Comparison of ENCODE assay signal across 8 mouse cellular contexts in genomic region chr13:17943306-17944077, GRCm38 (mm10). TPM values are rescaled to one million over a fixed set of nuclear protein-coding genes. Genes with fewer than 3 reads are reported as not detected.
DNase-seq lines count a peak whose midpoint lies in the region; ATAC-seq and TF ChIP-seq lines count a peak whose summit lies in the region.

No protein-coding gene starts in this region.

- intact Hi-C loops in heart, postnatal 36 days (cut with DNase I): loop anchor here (1.0 to 5.0 kb wide), 3 partner anchors 50 to 196 kb away; partner anchors contain the start of gene Yae1d1

- peak overlapping the region; percentile 91 for H3K4me3 ChIP-seq in E14TG2a.4 (replicated peaks; ENCODE audit: low read length)
- H3K4me3 ChIP-seq in embryonic facial prominence, embryonic 10.5 days: peak overlapping the region; percentile 95
- peak overlapping the region; percentile 93 for H3K4me3 ChIP-seq in heart, embryonic 16.5 days (ENCODE audit: low read length)
- H3K4me3 ChIP-seq in macrophage (ENCODE audit: inconsistent target): peak overlapping the region; percentile 72
- H3K4me3 ChIP-seq in stomach, embryonic 16.5 days (replicated peaks; ENCODE audit: low read length): peak overlapping the region; percentile 91

- peak; percentile 80 for ATAC-seq in heart, embryonic 16.5 days (replicated peaks; ENCODE audit: extremely low read depth, insufficient read depth, low FRiP score)
- peak; percentile 88 for ATAC-seq in stomach, embryonic 16.5 days (ENCODE audit: insufficient read depth, low FRiP score)

- no peaks in the 10 kb centered on the region; the same call in 1 of the 2 replicates for H3K27me3 ChIP-seq in E14TG2a.4 (ENCODE audit: insufficient read depth, low read length)
- H3K27me3 ChIP-seq in embryonic facial prominence, embryonic 10.5 days (replicated peaks; ENCODE audit: low read depth, poor library complexity, severe bottlenecking): 0 out of 2 replicates have a peak, but pooled peaks cover under 1% of the 10 kb centered on the region
- no peaks in the 10 kb centered on the region for H3K27me3 ChIP-seq in heart, embryonic 16.5 days (ENCODE audit: control insufficient read depth, insufficient read depth, low read length)
- no peaks in the 10 kb centered on the region for H3K27me3 ChIP-seq in stomach, embryonic 16.5 days (ENCODE audit: control insufficient read depth, insufficient read depth, low read length)

- WGBS in embryonic facial prominence, embryonic 10.5 days: under 1% methylated on average over 70 of the region's 70 CpGs
- under 1% methylated on average over 62 of the region's 70 CpGs for WGBS in heart, embryonic 16.5 days
- WGBS in large intestine, adult 2 months: under 1% methylated on average over 69 of the region's 70 CpGs
- under 1% methylated on average over 58 of the region's 70 CpGs for WGBS in macrophage (ENCODE audit: missing documents)
- under 1% methylated on average over 70 of the region's 70 CpGs for WGBS in stomach, embryonic 16.5 days

- DNase-seq in heart, adult 11 months: peak; percentile 74
- no peak for DNase-seq in heart, postnatal 36 days
- DNase-seq in embryonic facial prominence, embryonic 10.5 days (ENCODE audit: low spot score): no peak
- DNase-seq in large intestine, adult 2 months (ENCODE audit: low read depth, low spot score): peak; percentile 31

- peaks cover 24% of the 10 kb centered on the region for H3K4me1 ChIP-seq in E14TG2a.4 (replicated peaks; ENCODE audit: low read depth, low read length)
- H3K4me1 ChIP-seq in embryonic facial prominence, embryonic 10.5 days: peaks cover 13% of the 10 kb centered on the region
- peaks cover 16% of the 10 kb centered on the region for H3K4me1 ChIP-seq in heart, embryonic 16.5 days (ENCODE audit: control insufficient read depth, insufficient read depth, low read length)
- peaks cover 16% of the 10 kb centered on the region for H3K4me1 ChIP-seq in stomach, embryonic 16.5 days (ENCODE audit: control insufficient read depth, insufficient read depth, low read length)

- H3K4me2 ChIP-seq in heart, embryonic 16.5 days (ENCODE audit: low read depth, low read length): peak overlapping the region; percentile 76
- H3K4me2 ChIP-seq in stomach, embryonic 16.5 days (ENCODE audit: low read depth, low read length): peak overlapping the region; percentile 68

- no peak for TF ChIP-seq CTCF in E14TG2a.4 (conservative IDR thresholded peaks at IDR 0.05; ENCODE audit: low read length)

- H3K36me3 ChIP-seq in E14TG2a.4 (ENCODE audit: insufficient read depth, low read length) (no peaks in the 10 kb centered on the region; the same call in 1 of the 2 replicates), macrophage (ENCODE audit: inconsistent target) (no peaks in the 10 kb centered on the region)
- peaks cover 5% of the 10 kb centered on the region for H3K36me3 ChIP-seq in embryonic facial prominence, embryonic 10.5 days (replicated peaks)
- no peaks in the 10 kb centered on the region for H3K36me3 ChIP-seq in heart, embryonic 16.5 days (ENCODE audit: control insufficient read depth, insufficient read depth)
- H3K36me3 ChIP-seq in stomach, embryonic 16.5 days (ENCODE audit: control insufficient read depth, insufficient read depth, low read length): no peaks in the 10 kb centered on the region

- no peaks in the 10 kb centered on the region for H3K9me3 ChIP-seq in E14TG2a.4 (ENCODE audit: low read length)
- H3K9me3 ChIP-seq in embryonic facial prominence, embryonic 10.5 days: no peaks in the 10 kb centered on the region
- H3K9me3 ChIP-seq in heart, embryonic 16.5 days (replicated peaks; ENCODE audit: control insufficient read depth, low read length): no peaks in the 10 kb centered on the region
- no peaks in the 10 kb centered on the region for H3K9me3 ChIP-seq in stomach, embryonic 16.5 days (replicated peaks; ENCODE audit: control insufficient read depth, low read length)

- H3K79me2 ChIP-seq in macrophage (ENCODE audit: inconsistent target): peaks cover 50% of the 10 kb centered on the region

- peak overlapping the region; percentile 99 for H3K27ac ChIP-seq in embryonic facial prominence, embryonic 10.5 days (replicated peaks)
- peak overlapping the region; percentile 93 for H3K27ac ChIP-seq in heart, embryonic 16.5 days (ENCODE audit: low read length)
- 0 out of 2 replicates have a peak overlapping the region, but pooled peaks have one; percentile 10 for H3K27ac ChIP-seq in macrophage
- peak overlapping the region; percentile 94 for H3K27ac ChIP-seq in stomach, embryonic 16.5 days (ENCODE audit: low read length)

- peak overlapping the region; percentile 94 for H3K9ac ChIP-seq in heart, embryonic 16.5 days (ENCODE audit: low read length)
- H3K9ac ChIP-seq in stomach, embryonic 16.5 days (ENCODE audit: low read length): peak overlapping the region; percentile 95

RNA-seq across cellular contexts. Expression of gene Rala, which starts 0.5 kb away (rescaled TPM):
- total RNA-seq in heart, postnatal 36 days (2021): 10 to 100 TPM; 36.4 to 42.2 TPM
- 107 and 108 TPM in 2 replicates for polyA plus RNA-seq in embryonic facial prominence, embryonic 10.5 days (2016; fragmentation: Nextera tagmentation; extraction: Ambion mirVana)
- polyA plus RNA-seq in heart, embryonic 16.5 days (2015; fragmentation: Nextera tagmentation; extraction: Ambion mirVana): 83.8 and 86.0 TPM in 2 replicates
- polyA plus RNA-seq in large intestine, adult 2 months (2012; rRNA removed): 19.9 and 26.9 TPM in 2 replicates
- 10 to 100 TPM in 25 of 26 experiments, 1 to 10 TPM in 1; 7.9 to 33.8 (median 17.9) TPM for total RNA-seq in macrophage (2018; cell fraction: chromatin; rRNA removed)
- 10 to 100 TPM; 40.1 to 64.5 (median 50.7) TPM for total RNA-seq in macrophage (2018; cell fraction: cytosol; rRNA removed)
- 10 to 100 TPM; 13.9 to 44.4 (median 28.6) TPM for total RNA-seq in macrophage (2018; cell fraction: nucleus; rRNA removed)
- polyA plus RNA-seq in macrophage (2018): 36.3 to 69.1 TPM (median 40.8 TPM) in 3 replicates
- 89.4 and 90.3 TPM in 2 replicates for polyA plus RNA-seq in stomach, embryonic 16.5 days (2015; fragmentation: Nextera tagmentation; extraction: Ambion mirVana)

RNA-seq across cellular contexts. Expression of gene Yae1d1, which starts 49.7 kb away (rescaled TPM):
- total RNA-seq in heart, postnatal 36 days (2021): 10 to 100 TPM; 37.1 to 37.7 TPM
- polyA plus RNA-seq in embryonic facial prominence, embryonic 10.5 days (2016; fragmentation: Nextera tagmentation; extraction: Ambion mirVana): 89.2 and 90.9 TPM in 2 replicates
- 71.6 and 72.4 TPM in 2 replicates for polyA plus RNA-seq in heart, embryonic 16.5 days (2015; fragmentation: Nextera tagmentation; extraction: Ambion mirVana)
- 5.9 and 8.3 TPM in 2 replicates for polyA plus RNA-seq in large intestine, adult 2 months (2012; rRNA removed)
- total RNA-seq in macrophage (2018; cell fraction: chromatin; rRNA removed): 10 to 100 TPM in 17 of 26 experiments, 1 to 10 TPM in 9; 5.3 to 38.7 (median 11.8) TPM
- 10 to 100 TPM in 23 of 26 experiments, 1 to 10 TPM in 3; 6.4 to 16.7 (median 14.1) TPM for total RNA-seq in macrophage (2018; cell fraction: cytosol; rRNA removed)
- 10 to 100 TPM in 16 of 26 experiments, 1 to 10 TPM in 10; 5.4 to 35.8 (median 11.0) TPM for total RNA-seq in macrophage (2018; cell fraction: nucleus; rRNA removed)
- 11.1 to 26.5 TPM (median 20.0 TPM) in 3 replicates for polyA plus RNA-seq in macrophage (2018)
- 56.0 and 58.5 TPM in 2 replicates for polyA plus RNA-seq in stomach, embryonic 16.5 days (2015; fragmentation: Nextera tagmentation; extraction: Ambion mirVana)

Comparison
In these comparisons a context has a peak if more than half of its experiments do, and no peak if none do; other contexts are left out.
1. DNase-seq: peak in heart, adult 11 months (single experiment) and large intestine, adult 2 months (single experiment); none in heart, postnatal 36 days (0 of 2) and embryonic facial prominence, embryonic 10.5 days (single experiment).
2. H3K27ac ChIP-seq: peak in every context shown above with its lines; median percentile 99 in embryonic facial prominence, embryonic 10.5 days; 94 in stomach, embryonic 16.5 days; 93 in heart, embryonic 16.5 days; 10 in macrophage.
3. Peak in every context shown above with its lines, with median percentiles within 50 percentile points of each other: H3K4me3 ChIP-seq.